Mouse (Mus musculus): ENCODE measurements at regions not wholly inside any gene's neighbourhood (a gene's known extent, or its start where the extent isn't known, plus 50 kb on each side); places are given as distances from the start of the nearest gene placed in this dataset.

DNA sequence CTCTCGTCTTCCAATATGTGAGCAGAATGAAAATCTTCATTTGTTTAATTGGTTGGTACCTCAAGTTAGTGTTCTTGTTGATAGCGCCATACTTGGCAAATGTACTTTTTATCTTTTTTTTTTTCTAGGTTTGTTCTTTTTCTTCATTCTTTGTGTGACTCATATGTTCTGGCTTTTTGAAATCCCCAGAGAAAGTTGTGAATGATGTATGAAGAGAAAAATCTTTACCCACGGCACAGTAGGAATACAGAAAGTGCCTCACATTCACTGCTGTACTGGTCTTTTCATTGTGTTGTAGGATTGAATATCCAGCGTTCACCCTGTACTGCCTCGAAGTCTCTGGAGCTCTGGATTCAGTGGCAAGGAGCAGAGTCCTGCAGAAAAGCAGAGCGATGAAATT lies 180.7 kb downstream of the Fzd1 start:
- Histone ChIP-seq H3K4me3 (ENCODE audit: low read depth, low read length) (no peak overlapping the region), H3K9ac (replicated peaks; ENCODE audit: low read length, poor library complexity, severe bottlenecking) (no peak overlapping the region), H3K27me3 (ENCODE audit: insufficient read depth, low read length) (no peaks in the 10 kb centered on the region), H3K4me2 (ENCODE audit: low read depth, low read length, poor library complexity, severe bottlenecking) (no peak overlapping the region), H3K4me1 (ENCODE audit: insufficient read depth, low read length) (peaks cover 4% of the 10 kb centered on the region; the same call in 1 of the 2 replicates), H3K27ac (ENCODE audit: low read depth, low read length) (no peak overlapping the region), H3K9me3 (ENCODE audit: low read length) (no peaks in the 10 kb centered on the region), H3K36me3 (ENCODE audit: insufficient read depth, low read length) (no peaks in the 10 kb centered on the region)
- no peak for ATAC-seq (ENCODE audit: low FRiP score)
- no peak for TF ChIP-seq CTCF (IDR thresholded peaks at IDR 0.05)
- no peak for DNase-seq (ENCODE audit: low spot score)
- 78% methylated on average over 6 of the region's 6 CpGs for WGBS

DNA sequence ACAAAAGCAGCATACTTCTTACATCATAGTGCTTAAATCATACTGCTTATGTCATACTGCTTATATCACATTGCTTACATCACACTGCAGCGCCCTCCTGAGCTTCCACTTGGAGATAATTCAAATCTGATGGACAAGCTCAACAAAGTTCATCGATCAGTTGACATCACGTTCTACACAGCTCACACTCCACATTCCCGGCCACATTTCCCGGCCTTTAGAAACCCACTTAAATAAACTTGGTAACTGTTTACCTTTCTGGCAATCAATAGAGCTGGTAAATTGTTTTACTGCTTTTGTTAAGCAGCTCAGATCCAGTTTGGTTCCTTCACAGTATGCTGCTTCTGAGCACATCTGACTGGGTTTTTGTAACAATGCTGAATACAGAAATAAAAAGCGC lies 194.0 kb downstream of the Fzd1 start:
- Histone ChIP-seq H3K4me1 (ENCODE audit: insufficient read depth, low read length) (no peaks in the 10 kb centered on the region), H3K9me3 (ENCODE audit: low read length) (no peaks in the 10 kb centered on the region), H3K36me3 (ENCODE audit: insufficient read depth, low read length) (no peaks in the 10 kb centered on the region), H3K4me2 (ENCODE audit: low read depth, low read length, poor library complexity, severe bottlenecking) (no peak overlapping the region), H3K4me3 (ENCODE audit: low read depth, low read length) (no peak overlapping the region), H3K27me3 (ENCODE audit: insufficient read depth, low read length) (no peaks in the 10 kb centered on the region), H3K9ac (replicated peaks; ENCODE audit: low read length, poor library complexity, severe bottlenecking) (no peak overlapping the region), H3K27ac (ENCODE audit: low read depth, low read length) (no peak overlapping the region)
- no peak for TF ChIP-seq CTCF (IDR thresholded peaks at IDR 0.05)
- WGBS: 86% methylated on average over 6 of the region's 6 CpGs
- DNase-seq (ENCODE audit: low spot score): no peak
- no peak for ATAC-seq (ENCODE audit: low FRiP score)

DNA sequence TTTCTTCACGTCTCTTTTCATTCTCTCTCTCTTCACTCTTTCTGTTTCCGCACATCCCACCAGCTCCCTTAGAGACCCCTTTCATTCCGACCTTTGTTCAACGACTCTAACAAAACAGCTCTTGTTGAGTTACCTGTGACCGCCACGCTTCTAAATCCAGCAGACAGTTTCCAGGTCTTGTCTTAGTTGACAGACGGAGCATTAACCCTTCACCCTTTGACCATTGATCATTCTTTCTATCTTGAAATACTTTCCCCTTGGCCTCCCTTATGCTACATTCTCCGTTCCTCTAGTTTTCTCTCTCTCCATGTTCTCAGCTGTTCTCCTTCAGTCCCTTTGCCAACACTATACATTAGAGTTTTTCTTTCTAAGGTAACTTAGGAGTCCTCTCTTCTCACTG lies 196.2 kb downstream of the Fzd1 start:
- WGBS: 77% methylated on average over 8 of the region's 8 CpGs
- Histone ChIP-seq H3K36me3 (ENCODE audit: insufficient read depth, low read length) (no peaks in the 10 kb centered on the region), H3K27me3 (ENCODE audit: insufficient read depth, low read length) (no peaks in the 10 kb centered on the region), H3K4me3 (ENCODE audit: low read depth, low read length) (no peak overlapping the region), H3K4me1 (ENCODE audit: insufficient read depth, low read length) (no peaks in the 10 kb centered on the region), H3K4me2 (ENCODE audit: low read depth, low read length, poor library complexity, severe bottlenecking) (no peak overlapping the region), H3K27ac (ENCODE audit: low read depth, low read length) (no peak overlapping the region), H3K9me3 (ENCODE audit: low read length) (no peaks in the 10 kb centered on the region), H3K9ac (replicated peaks; ENCODE audit: low read length, poor library complexity, severe bottlenecking) (no peak overlapping the region)
- ATAC-seq (ENCODE audit: low FRiP score) (no peak), DNase-seq (ENCODE audit: low spot score) (no peak)
- no peak for TF ChIP-seq CTCF (IDR thresholded peaks at IDR 0.05)

DNA sequence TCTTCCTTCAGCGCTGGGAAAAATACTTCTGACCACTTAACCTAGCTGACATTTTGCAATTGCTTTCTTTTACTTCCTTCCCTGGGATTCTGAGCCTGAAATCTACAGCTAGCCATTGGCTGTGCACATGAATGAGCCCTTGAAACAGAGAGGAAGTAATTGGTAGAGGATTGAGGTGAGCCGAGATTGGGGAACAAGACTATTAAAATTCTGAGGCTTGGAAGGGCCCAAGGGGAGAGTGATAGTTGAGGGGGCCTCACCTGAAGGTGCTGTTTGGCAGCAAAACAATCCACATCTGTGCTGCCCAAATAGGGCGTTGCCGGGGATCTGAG lies 196.7 kb downstream of the Fzd1 start:
- Histone ChIP-seq H3K36me3 (ENCODE audit: insufficient read depth, low read length) (no peaks in the 10 kb centered on the region), H3K4me1 (ENCODE audit: insufficient read depth, low read length) (no peaks in the 10 kb centered on the region), H3K4me3 (ENCODE audit: low read depth, low read length) (no peak overlapping the region), H3K27ac (ENCODE audit: low read depth, low read length) (no peak overlapping the region), H3K4me2 (ENCODE audit: low read depth, low read length, poor library complexity, severe bottlenecking) (no peak overlapping the region), H3K9me3 (ENCODE audit: low read length) (no peaks in the 10 kb centered on the region), H3K9ac (replicated peaks; ENCODE audit: low read length, poor library complexity, severe bottlenecking) (no peak overlapping the region), H3K27me3 (ENCODE audit: insufficient read depth, low read length) (no peaks in the 10 kb centered on the region)
- ATAC-seq (ENCODE audit: low FRiP score): no peak
- no peak for DNase-seq (ENCODE audit: low spot score)
- TF ChIP-seq CTCF (IDR thresholded peaks at IDR 0.05): no peak
- WGBS: 85% methylated on average over 4 of the region's 4 CpGs

DNA sequence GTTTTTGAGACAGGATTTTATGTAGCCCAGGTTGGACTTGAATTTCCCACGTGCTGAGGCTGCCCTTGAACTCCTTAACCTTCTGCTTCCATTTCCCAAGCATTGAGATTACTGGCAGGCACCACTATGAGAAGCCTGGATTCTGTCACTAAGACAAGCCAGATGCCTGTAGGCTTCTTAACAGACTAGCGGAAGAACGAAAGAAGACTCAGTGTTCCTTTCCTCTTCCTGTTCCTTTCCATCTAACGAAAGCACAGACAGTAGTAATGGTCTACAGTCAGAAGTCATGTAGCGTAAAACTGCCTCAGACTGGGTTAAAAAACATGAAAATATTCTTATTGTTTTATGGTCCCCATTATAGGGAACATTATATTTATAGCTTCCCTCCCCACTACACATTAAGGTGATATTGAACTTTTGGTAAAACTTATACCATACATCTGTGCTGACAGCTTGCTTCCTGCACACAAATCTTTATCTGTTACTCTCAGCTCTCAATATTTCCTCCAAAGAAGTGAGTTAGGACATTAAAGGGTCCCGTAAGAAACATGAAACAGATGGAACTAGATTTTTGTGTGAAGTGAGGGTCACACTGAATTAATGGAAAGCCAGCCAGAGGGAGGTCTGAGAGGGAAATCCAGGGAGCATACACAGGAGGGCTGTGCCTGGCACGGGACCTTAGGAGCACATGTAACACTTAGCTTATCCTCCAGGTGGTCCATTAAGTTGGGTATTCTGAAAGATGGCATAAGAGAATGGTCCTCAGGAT lies 197.3 kb downstream of the Fzd1 start:
- H3K4me3 ChIP-seq (ENCODE audit: low read depth, low read length): no peak overlapping the region
- no peaks in the 10 kb centered on the region for H3K36me3 ChIP-seq (ENCODE audit: insufficient read depth, low read length)
- H3K9me3 ChIP-seq (ENCODE audit: low read length): no peaks in the 10 kb centered on the region
- ATAC-seq (ENCODE audit: low FRiP score): no peak
- no peak overlapping the region for H3K27ac ChIP-seq (ENCODE audit: low read depth, low read length)
- WGBS: 88% methylated on average over 7 of the region's 7 CpGs
- H3K4me1 ChIP-seq (ENCODE audit: insufficient read depth, low read length): no peaks in the 10 kb centered on the region
- no peak for DNase-seq (ENCODE audit: low spot score)
- no peak for TF ChIP-seq CTCF (IDR thresholded peaks at IDR 0.05)
- H3K27me3 ChIP-seq (ENCODE audit: insufficient read depth, low read length): no peaks in the 10 kb centered on the region
- no peak overlapping the region for H3K4me2 ChIP-seq (ENCODE audit: low read depth, low read length, poor library complexity, severe bottlenecking)
- H3K9ac ChIP-seq (replicated peaks; ENCODE audit: low read length, poor library complexity, severe bottlenecking): no peak overlapping the region

DNA sequence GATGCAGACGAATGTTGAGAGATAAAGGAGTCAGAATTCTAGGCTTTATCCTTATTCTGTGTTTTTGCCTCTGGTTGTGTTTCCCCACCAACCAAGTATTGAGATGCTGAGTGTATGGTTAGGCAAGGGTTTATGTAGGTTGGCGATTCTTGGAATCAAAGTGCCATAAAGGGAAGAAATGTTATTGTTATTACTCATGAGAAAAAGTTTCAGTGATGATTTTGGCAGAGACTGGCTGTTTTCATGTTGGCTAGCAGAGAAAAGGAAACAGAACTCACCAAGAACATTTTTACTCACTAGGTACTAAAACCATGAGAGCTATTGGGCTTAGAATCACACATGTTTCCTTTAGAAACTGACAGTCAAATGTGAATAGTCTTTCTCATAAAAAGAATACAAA lies 202.9 kb downstream of the Fzd1 start:
- DNase-seq (ENCODE audit: low spot score) (no peak), ATAC-seq (ENCODE audit: low FRiP score) (no peak)
- Histone ChIP-seq H3K4me3 (ENCODE audit: low read depth, low read length) (no peak overlapping the region), H3K9me3 (ENCODE audit: low read length) (no peaks in the 10 kb centered on the region), H3K36me3 (ENCODE audit: insufficient read depth, low read length) (no peaks in the 10 kb centered on the region), H3K4me2 (ENCODE audit: low read depth, low read length, poor library complexity, severe bottlenecking) (no peak overlapping the region), H3K27me3 (ENCODE audit: insufficient read depth, low read length) (no peaks in the 10 kb centered on the region), H3K27ac (ENCODE audit: low read depth, low read length) (no peak overlapping the region), H3K4me1 (ENCODE audit: insufficient read depth, low read length) (no peaks in the 10 kb centered on the region), H3K9ac (replicated peaks; ENCODE audit: low read length, poor library complexity, severe bottlenecking) (no peak overlapping the region)
- TF ChIP-seq CTCF (IDR thresholded peaks at IDR 0.05): no peak
- 73% methylated on average over 2 of the region's 2 CpGs for WGBS

Measured in midbrain, postnatal 0 days (tissue).